Mouse (Mus musculus): ENCODE data around the gene Got2. TPM values are rescaled to one million over a fixed set of nuclear protein-coding genes. Genes with fewer than 3 reads are reported as not detected.
A peak's percentile ranks its signal among the peaks of the same experiment; 100 is the strongest.

Got2 gene
- total RNA-seq, 2 experiments from 2014 or later = 110 to 222 TPM

- ATAC-seq (replicated peaks; ENCODE audit: poor library complexity, severe bottlenecking) = no peak
These were observed 58.2 kb downstream of the Got2 start for GRCm38 (mm10) chr8:95830144-95830543.

- ATAC-seq (replicated peaks; ENCODE audit: poor library complexity, severe bottlenecking) = peak; percentile 98
These were observed 63.2 kb downstream of the Got2 start, which contains the start of gene Sap18b for GRCm38 (mm10) chr8:95825162-95825561. TSS of gene Sap18b (plus strand) at chr8:95825346.

GRCm38 (mm10) chr8:95822699-95823098 is 65.6 kb downstream of the Got2 start:
- no peak for ATAC-seq (replicated peaks; ENCODE audit: poor library complexity, severe bottlenecking)

GRCm38 (mm10) chr8:95822096-95822495 is 66.3 kb downstream of the Got2 start:
- no peak for ATAC-seq (replicated peaks; ENCODE audit: poor library complexity, severe bottlenecking)

- ATAC-seq (replicated peaks; ENCODE audit: poor library complexity, severe bottlenecking) = no peak
These were observed 67.1 kb downstream of the Got2 start for GRCm38 (mm10) chr8:95821266-95821665.

- ATAC-seq (replicated peaks; ENCODE audit: poor library complexity, severe bottlenecking) = no peak
These were observed 70.1 kb downstream of the Got2 start for GRCm38 (mm10) chr8:95818211-95818610.

- no peak for ATAC-seq (replicated peaks; ENCODE audit: poor library complexity, severe bottlenecking)
These were observed 70.8 kb downstream of the Got2 start for GRCm38 (mm10) chr8:95817597-95817996.

GRCm38 (mm10) chr8:95816044-95816708 is 72.2 kb downstream of the Got2 start:
- no peak for ATAC-seq (replicated peaks; ENCODE audit: poor library complexity, severe bottlenecking)

Other genes with a start within 250 kb of the Got2 start
- not detected in 2 replicates for gene Ndrg4, start 211.6 kb downstream of the Got2 start, total RNA-seq (2014; fragmentation: Nextera tagmentation)
- gene Ndrg4, start 211.6 kb downstream of the Got2 start, total RNA-seq (2017) = not detected in 2 replicates
- gene Setd6, start 172.7 kb downstream of the Got2 start, total RNA-seq (2014; fragmentation: Nextera tagmentation) = 16.6 and 16.8 TPM in 2 replicates
- 42.0 and 48.1 TPM in 2 replicates for gene Setd6, start 172.7 kb downstream of the Got2 start, total RNA-seq (2017)
- gene Cnot1, start 81.1 kb downstream of the Got2 start, total RNA-seq (2014; fragmentation: Nextera tagmentation) = 283 and 320 TPM in 2 replicates
- 99.3 and 113 TPM in 2 replicates for gene Cnot1, start 81.1 kb downstream of the Got2 start, total RNA-seq (2017)
- 28.5 and 140 TPM in 2 replicates for gene Sap18b, start 63.2 kb downstream of the Got2 start, total RNA-seq (2014; fragmentation: Nextera tagmentation)
- gene Sap18b, start 63.2 kb downstream of the Got2 start, total RNA-seq (2017) = 184 and 222 TPM in 2 replicates
- 8.2 and 21.8 TPM in 2 replicates for gene Slc38a7, start 35.0 kb downstream of the Got2 start, total RNA-seq (2014; fragmentation: Nextera tagmentation)
- gene Slc38a7, start 35.0 kb downstream of the Got2 start, total RNA-seq (2017) = 7.0 and 8.4 TPM in 2 replicates